Mouse (Mus musculus) gastrocnemius, adult 2 months (tissue): Measurements from ENCODE around the gene Nebl. TPM values are rescaled to one million over a fixed set of nuclear protein-coding genes. Genes with fewer than 3 reads are reported as not detected.

Experiments used
- DNase-seq: peaks from one replicate; pipeline ENCODE4 v3.0.0; 2022
- H3K27ac ChIP-seq: fragments of 200-600 bp; 2 replicates; pipeline ENCODE4 v1.8.1; 2022; ENCODE audit warnings: mild to moderate bottlenecking
- H3K4me3 ChIP-seq: fragments of 200-600 bp; 2 replicates; pipeline ENCODE4 v1.8.1; 2022; ENCODE audit warnings: mild to moderate bottlenecking, moderate library complexity
- CTCF ChIP-seq: fragments of 200-600 bp; IDR thresholded peaks from 2 replicates; pipeline ENCODE4 v1.8.1; 2022; ENCODE audit warnings: antibody characterized with exemption, mild to moderate bottlenecking, moderate library complexity
- intact Hi-C: fragments of 180-260 bp; cut with DNase I; formaldehyde crosslinking; loops from one replicate; pipeline ENCODE4 v1.15.1; 2025
- long read RNA-seq, 2 experiments: library from polyadenylated mRNA; stranded (forward); transcript quantifications; one replicate each; pipeline ENCODE4 v2.0.0; 2021
- total RNA-seq, 2 experiments: library from RNA; stranded (reverse); gene quantifications; 2 replicates each; pipeline ENCODE4 v1.2.3; 2021

Gene Nebl
- 1 to 10 TPM in 1 of 2 experiments, under 1 TPM in 1; 0.43 to 1.5 TPM for total RNA-seq
- long read RNA-seq, experiment 1 = 0 reads
- long read RNA-seq, experiment 2, partial matches to known transcripts = 0 of 1 reads
- long read RNA-seq, experiment 2, other reads (novel, unspliced or antisense) = 0 of 1 reads

DNA sequence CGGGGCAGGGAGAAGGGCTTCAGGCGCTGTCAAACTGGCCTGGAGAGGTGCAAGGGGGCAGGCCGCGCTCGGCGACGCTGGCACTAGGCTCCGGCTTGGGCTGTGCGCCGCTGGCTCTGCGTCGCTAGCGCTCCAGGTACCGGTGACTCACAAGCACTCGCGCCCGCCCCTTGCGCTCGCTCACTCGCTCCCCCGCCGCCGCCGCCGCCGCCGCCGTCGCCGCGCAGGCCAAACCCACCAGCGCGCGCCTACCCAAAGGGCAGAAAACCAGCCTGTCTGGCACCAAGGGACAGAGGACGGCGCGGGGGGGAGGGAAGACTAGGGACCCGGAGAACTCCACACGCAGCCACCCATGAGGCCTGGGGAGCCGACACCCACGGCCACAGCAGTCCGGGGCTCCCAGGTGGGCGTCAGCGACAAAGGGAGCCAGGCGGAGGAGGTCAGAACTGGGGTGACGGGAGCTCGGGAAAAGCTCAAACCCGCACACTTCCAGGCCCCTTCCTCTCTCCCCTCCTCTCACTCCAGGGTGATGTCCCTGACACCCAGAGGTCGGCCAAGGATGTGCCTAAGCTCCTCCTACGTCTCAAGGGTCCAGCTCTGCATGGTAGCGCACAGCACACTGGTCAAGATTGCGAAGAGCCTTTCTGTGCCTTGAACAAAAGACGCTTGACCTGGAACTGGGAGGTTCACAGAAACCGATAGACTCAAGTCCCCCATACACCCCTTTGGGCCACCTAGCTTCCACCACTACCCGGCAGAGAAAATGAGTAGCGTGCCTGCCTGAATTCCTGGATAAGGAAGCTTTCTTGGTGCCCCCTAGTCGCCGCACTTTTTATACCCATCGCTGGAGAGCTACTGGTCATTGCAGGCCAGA lies at the start of gene Nebl:
Gene Nebl, minus strand, starts transcription at position 508 of the 874 bp plus-strand sequence.
- no peak for TF ChIP-seq CTCF
- Histone ChIP-seq H3K27ac (peak within 1 kb of the TSS; percentile 46; the same call in 1 of the 2 replicates), H3K4me3 (peak within 1 kb of the TSS; percentile 77)
- DNase-seq = peak; percentile 48
- intact Hi-C loops = no loop called here

DNA sequence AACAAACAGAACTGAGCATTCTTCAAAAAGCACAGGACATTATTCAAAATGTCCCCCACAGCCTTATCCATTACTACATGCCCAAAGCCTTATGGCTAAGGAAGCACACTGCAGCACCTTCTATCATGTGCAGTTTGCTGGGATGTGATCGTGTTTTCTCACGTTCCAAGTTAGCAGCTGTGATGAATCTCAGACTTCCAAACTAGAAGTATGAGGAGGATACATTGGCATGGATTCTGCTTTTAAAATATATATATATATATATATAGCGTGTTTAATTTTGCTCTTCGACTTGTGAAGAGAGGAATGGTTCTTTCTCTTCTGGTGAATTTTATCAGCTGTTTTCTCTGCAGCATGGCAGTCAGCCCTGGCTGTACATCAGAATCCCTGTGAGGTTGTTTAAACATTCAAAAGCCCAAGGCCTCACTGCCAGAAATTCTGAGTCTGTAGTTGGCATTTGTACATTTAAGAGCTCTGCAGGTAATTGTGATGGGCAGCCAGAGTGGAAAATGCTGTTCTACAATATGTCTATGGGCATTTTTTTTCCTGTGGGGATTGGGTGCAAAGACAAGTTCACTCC lies 39.1 kb upstream of the Nebl start:
- intact Hi-C loops = no loop called here
- Histone ChIP-seq H3K4me3 (no peak overlapping the region), H3K27ac (no peak overlapping the region)
- no peak for DNase-seq
- no peak for TF ChIP-seq CTCF

DNA sequence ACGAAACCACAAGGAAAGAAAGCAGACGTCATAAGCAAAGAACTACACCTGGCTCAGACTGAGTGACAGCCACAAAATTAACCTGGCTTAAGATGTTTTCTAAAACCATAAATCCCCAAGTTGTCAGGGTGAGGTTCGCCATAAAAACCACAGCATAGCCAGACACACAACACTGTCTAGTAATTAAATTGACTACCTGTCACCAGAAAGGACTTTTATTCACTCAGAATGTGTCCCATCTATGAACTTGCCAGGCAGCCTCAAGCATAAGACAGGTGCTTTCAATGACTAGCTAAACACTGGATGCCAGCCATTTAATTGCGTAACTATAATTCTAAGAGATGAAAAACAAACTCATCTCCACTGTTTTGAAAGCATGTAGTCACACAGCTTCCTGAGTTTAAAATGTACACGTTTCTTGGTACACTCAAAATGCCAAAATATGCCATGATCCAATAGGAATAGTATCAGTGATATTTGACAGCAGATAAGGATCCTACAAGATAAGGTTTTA lies 38.0 kb upstream of the Nebl start:
- TF ChIP-seq CTCF = no peak
- no peak for DNase-seq
- Histone ChIP-seq H3K4me3 (no peak overlapping the region), H3K27ac (no peak overlapping the region)
- intact Hi-C loops = no loop called here

DNA sequence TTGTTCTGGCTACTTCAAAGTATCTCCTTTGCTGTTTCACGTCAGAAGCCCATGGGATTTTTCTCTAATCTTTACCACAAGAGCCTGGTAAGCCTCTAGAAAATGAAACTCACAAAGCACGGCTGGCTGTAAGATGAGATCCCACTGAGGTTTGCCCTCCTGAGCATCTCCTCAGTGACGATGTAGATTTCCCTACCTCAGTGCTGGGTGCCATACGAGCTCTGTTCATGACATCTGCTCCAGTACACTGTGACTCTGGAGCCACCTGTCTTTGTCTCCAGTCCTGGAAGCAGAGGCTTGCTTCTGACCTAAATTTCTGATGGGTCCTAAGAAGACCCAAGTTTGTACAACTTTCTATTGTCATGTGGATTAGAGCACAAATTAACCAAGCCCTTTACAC lies 25.0 kb upstream of the Nebl start:
- no peak overlapping the region for H3K4me3 ChIP-seq
- H3K27ac ChIP-seq = no peak overlapping the region
- intact Hi-C loops = no loop called here
- TF ChIP-seq CTCF = no peak
- DNase-seq = no peak

DNA sequence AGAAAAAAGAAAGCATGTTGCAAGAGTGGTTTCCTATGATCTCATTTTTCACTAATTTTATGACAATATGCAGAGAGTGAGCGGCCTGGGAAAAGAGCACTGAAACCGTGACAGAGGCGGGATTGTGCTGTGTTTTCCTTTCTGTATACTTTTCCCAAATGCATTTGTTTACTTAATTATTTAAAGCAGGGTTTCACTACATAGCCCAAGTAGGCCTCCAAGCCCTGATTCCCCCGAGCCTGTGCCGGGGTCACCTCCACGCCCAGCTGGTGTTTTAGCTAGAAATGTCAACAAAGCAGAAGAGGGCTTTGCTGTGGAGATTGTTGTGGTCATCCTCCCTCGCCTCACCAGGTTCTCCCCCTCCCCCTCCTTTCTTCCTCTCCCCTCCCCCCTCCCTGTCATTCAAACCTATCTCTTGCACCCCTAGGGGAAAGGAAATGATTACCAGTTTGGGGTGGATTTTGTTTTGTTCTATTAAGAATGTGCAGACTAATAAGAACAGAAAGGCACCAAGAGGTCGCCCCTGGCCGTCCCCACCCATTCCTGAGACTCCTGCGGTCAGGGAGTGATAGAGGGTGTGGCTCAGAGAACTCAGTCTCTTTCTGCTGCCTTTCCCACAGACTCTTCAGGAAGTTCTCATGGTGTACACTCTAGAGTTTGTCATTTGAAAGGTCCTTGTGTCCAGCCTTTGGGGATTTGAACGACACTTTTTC lies 10.9 kb upstream of the Nebl start:
- peak overlapping the region; percentile 20 for H3K27ac ChIP-seq
- intact Hi-C loops = no loop called here
- H3K4me3 ChIP-seq = peak overlapping the region; percentile 66
- no peak for DNase-seq
- TF ChIP-seq CTCF = no peak

DNA sequence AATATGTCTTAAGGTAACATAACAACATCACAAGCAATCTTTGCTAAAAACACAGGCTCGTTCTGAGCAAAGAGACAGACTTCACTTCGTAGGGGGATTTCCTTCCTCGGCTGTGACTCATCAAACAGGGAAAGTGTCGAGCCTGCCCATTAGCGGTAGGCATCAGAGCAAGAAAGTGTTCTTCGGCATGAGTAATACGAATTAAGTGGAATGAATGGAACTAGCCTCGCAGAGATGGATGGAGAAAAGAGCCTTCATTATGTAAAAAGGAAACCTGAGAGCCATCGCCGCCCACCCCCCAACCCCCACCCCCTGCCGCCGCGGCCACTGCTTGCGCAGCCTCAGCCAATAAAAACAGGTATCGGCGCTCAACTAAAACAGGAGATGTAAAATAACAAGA lies 10.3 kb upstream of the Nebl start:
- Histone ChIP-seq H3K27ac (0 out of 2 replicates have a peak overlapping the region, but pooled peaks have one; percentile 20), H3K4me3 (peak overlapping the region; percentile 66)
- intact Hi-C loops = no loop called here
- no peak for TF ChIP-seq CTCF
- DNase-seq = no peak

DNA sequence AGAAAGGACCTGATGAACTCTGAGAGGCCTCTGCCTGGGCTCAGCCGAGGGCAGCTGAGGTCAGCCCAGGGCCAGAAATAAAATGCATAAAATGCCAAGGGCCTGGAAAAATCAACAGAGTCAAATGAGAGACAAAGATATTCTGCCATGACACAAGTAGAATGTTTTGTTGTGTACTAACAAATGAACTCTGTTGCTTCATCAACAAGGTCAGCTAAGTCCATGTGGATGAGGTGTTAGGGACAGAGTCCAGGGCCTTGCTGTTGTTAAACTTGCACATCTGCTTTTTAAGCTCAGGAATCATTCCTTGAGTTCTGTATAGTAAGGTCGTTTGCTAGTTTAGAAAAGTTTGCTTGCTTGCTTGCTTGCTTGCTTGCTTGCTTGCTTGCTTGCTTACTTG lies 9.2 kb upstream of the Nebl start:
- TF ChIP-seq CTCF = no peak
- no peak overlapping the region for H3K27ac ChIP-seq
- no peak overlapping the region for H3K4me3 ChIP-seq
- intact Hi-C loops = no loop called here
- no peak for DNase-seq

DNA sequence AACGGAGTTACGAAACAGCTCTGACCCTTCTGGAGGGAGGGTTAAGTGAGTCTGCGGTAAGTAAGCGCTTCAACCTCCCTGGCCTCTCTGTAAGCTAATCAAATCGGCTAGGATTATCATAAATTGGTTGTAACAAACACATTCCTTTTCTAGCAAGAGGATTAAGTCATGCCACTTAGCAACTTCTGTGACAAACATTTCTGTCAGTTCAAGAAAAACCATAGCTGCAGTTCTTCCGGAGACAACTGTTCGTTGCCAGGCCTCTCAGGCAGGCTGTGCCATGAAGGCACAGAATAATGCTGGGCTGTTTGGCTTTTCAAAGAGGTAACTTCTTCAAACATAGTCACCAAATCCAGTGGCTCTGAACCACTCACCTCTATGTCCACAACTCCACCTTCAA lies 946 bp upstream of the Nebl start:
- intact Hi-C loops = no loop called here
- no peak for TF ChIP-seq CTCF
- H3K27ac ChIP-seq = no peak overlapping the region
- no peak overlapping the region for H3K4me3 ChIP-seq
- DNase-seq = no peak

DNA sequence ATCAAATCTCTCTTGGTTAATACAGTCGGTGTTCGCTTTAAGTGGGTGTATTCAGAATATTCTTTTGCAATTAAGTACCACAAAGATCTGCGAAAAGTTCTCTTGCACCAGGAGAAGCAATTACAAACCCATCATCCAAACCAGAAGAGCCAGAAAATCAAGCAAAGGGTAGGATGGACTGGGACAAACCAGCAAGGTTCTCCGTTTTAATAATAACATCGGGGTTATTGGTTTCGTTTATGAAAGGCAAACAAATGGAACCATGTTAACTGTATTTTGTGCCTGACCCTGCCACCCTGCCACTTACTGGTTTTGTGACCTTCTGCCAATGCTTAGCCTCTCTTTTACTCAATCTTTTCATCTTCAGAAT lies 552 bp upstream of the Nebl start:
- no peak for TF ChIP-seq CTCF
- intact Hi-C loops = no loop called here
- Histone ChIP-seq H3K4me3 (no peak overlapping the region), H3K27ac (no peak overlapping the region)
- DNase-seq = no peak

DNA sequence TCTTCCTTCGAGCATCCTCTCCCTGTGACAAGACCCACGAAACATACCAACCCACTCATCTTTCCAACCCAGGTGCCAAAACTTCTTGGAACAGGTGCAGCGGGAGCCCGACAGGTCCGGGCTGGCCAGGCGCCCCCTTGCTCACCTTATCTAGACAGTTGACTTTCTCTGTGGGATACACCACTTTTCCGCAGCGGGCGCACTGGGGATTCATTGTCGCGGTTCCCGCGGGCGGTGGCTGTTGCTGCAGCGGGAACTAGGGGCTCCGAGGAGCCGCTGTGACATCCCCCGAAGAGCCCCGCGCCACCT lies 662 bp downstream of the Nebl start:
- intact Hi-C loops = no loop called here
- no peak for TF ChIP-seq CTCF
- peak overlapping the region; percentile 46; the same call in 1 of the 2 replicates for H3K27ac ChIP-seq
- no peak for DNase-seq
- H3K4me3 ChIP-seq = peak overlapping the region; percentile 77

DNA sequence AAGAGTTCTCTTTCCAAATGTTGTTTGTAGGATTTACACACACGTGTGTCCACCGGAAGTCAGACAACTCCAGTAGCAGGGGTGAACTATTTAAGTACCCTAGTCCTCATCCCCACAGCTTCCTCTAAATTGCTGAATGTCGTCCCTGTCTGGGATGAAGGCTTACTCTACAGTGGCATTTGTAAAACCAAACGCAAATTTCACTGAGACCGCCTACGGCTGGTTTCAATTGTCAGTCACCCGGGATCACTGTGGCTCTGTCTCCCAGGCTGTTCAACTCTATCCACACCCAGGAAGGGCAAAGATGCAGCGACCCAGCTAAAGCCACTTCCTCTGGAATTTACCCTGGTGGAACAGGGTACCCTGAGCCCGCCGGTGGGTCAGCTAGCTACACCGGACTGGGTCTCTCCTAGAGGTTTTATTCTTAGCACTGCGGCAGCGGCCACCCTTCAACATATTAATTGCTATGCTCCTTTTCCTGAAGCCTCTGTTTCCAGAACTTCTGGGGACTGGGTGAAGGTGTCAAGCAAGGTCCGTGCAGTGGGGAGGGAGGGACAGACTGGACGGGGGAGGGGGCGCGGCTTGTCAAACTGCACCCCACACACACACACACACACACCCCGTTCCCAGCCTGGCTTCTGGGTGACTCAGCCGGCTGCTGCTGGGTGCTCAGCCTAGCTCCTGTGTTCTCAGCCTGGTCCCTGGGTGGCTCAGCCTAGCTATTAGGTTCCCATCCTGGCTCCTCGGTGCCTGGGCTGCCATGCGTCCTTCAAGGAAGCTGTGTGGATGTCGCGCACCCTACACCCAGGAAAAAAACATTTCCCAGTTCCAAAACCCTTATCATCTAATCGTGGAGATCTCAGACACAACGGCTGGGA lies 1.3 kb downstream of the Nebl start:
- H3K4me3 ChIP-seq = peak overlapping the region; percentile 77
- no peak for TF ChIP-seq CTCF
- DNase-seq = no peak
- intact Hi-C loops = no loop called here
- no peak overlapping the region for H3K27ac ChIP-seq

DNA sequence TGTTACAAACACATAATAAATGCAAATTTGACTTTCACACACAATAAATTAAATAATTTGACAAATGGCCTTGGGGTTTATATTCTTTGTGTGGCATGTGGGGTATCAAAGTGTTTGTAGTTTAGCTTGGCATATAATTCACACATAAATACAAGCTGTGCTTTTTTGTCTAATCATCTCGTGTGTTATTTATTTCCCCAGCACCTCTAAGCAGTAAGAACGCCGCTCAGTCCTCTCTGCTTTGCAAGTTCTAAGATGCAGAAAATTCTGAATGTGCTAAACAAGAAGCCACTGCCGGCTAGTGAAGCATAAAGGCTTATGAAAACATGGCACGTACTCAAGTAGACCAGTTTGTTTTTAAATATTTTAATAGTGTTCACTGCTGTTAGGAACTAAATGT lies 6.9 kb downstream of the Nebl start:
- no peak for TF ChIP-seq CTCF
- intact Hi-C loops = no loop called here
- DNase-seq = no peak
- Histone ChIP-seq H3K27ac (no peak overlapping the region), H3K4me3 (no peak overlapping the region)
